Mouse (Mus musculus) forebrain, embryonic 11.5 days (tissue): ENCODE measurements around the gene Cops4. TPM values are rescaled to one million over a fixed set of nuclear protein-coding genes. Genes with fewer than 3 reads are reported as not detected.

Source experiments
- ATAC-seq: fragments of 200-750 bp; cut with Nextera tagmentation; replicated peaks from 2 replicates; pipeline ENCODE4 v1.8.0; 2017; ENCODE audit warnings: moderate TSS enrichment; ENCODE audit not compliant: low FRiP score
- DNase-seq: peaks from one replicate; pipeline ENCODE4 v3.0.0-alpha.2; 2017; ENCODE audit warnings: low spot score
- H3K27ac ChIP-seq: fragments of 300-500 bp; sonication (generic); 2 replicates; pipeline ENCODE4 v1.5.1; 2014; ENCODE audit warnings: low read depth, low read length
- H3K27me3 ChIP-seq: fragments of 300-500 bp; sonication (generic); 2 replicates; pipeline ENCODE4 v1.6.1; 2014; ENCODE audit warnings: mild to moderate bottlenecking, low read length, mixed read lengths; ENCODE audit not compliant: control insufficient read depth, insufficient read depth
- H3K36me3 ChIP-seq: fragments of 300-500 bp; sonication (generic); 2 replicates; pipeline ENCODE4 v1.6.1; 2014; ENCODE audit warnings: mild to moderate bottlenecking, low read length, moderate library complexity, mixed read lengths; ENCODE audit not compliant: control insufficient read depth, insufficient read depth
- H3K4me1 ChIP-seq: fragments of 300-500 bp; sonication (generic); replicated peaks from 2 replicates; pipeline ENCODE4 v1.6.1; 2014; ENCODE audit warnings: low read length, mixed read lengths; ENCODE audit not compliant: control insufficient read depth, insufficient read depth
- H3K4me2 ChIP-seq: fragments of 300-500 bp; sonication (generic); 2 replicates; pipeline ENCODE4 v1.6.1; 2014; ENCODE audit warnings: low read depth, mild to moderate bottlenecking, low read length, moderate library complexity, mixed read lengths; ENCODE audit not compliant: severe bottlenecking
- H3K4me3 ChIP-seq: fragments of 300-500 bp; sonication (generic); 2 replicates; pipeline ENCODE4 v1.5.1; 2014; ENCODE audit warnings: low read depth, low read length
- H3K9ac ChIP-seq: fragments of 300-500 bp; sonication (generic); 2 replicates; pipeline ENCODE4 v1.6.1; 2014; ENCODE audit warnings: low read length
- H3K9me3 ChIP-seq: fragments of 300-500 bp; sonication (generic); 2 replicates; pipeline ENCODE4 v1.6.1; 2016; ENCODE audit warnings: low read length, mixed read lengths; ENCODE audit not compliant: control insufficient read depth
- WGBS: fragments of 180-500 bp; shearing (Covaris S2); extraction: QIAGEN DNeasy Blood & Tissue Kit; methylation state at CpG from one replicate; pipeline ENCODE4 v1.1.7; 2014; 5-methylcytosine and 5-hydroxymethylcytosine counted together
- polyA plus RNA-seq: library from polyadenylated mRNA; unstranded; fragments of >200 nt; fragmentation: Nextera tagmentation; extraction: Ambion mirVana; gene quantifications from 2 replicates; pipeline ENCODE4 v1.2.1, GENCODE M21; 2014

Gene Cops4
- polyA plus RNA-seq, 1 experiment from 2014 or later = 231 TPM

GRCm38 (mm10) chr5:100573256-100573655, 55.1 kb downstream of the Cops4 start:
- Histone ChIP-seq H3K27ac (no peak overlapping the region), H3K9ac (no peak overlapping the region), H3K9me3 (no peaks in the 10 kb centered on the region), H3K4me2 (no peak overlapping the region), H3K4me3 (no peak overlapping the region), H3K36me3 (no peaks in the 10 kb centered on the region), H3K4me1 (0 out of 2 replicates have a peak, but pooled peaks cover 3% of the 10 kb centered on the region), H3K27me3 (no peaks in the 10 kb centered on the region)
- WGBS = 90% methylated on average over 5 of the region's 5 CpGs
- DNase-seq (no peak), ATAC-seq (no peak)

- Histone ChIP-seq H3K36me3 (no peaks in the 10 kb centered on the region), H3K4me1 (0 out of 2 replicates have a peak, but pooled peaks cover 3% of the 10 kb centered on the region), H3K9ac (no peak overlapping the region), H3K27ac (no peak overlapping the region), H3K4me3 (no peak overlapping the region), H3K4me2 (no peak overlapping the region), H3K27me3 (no peaks in the 10 kb centered on the region), H3K9me3 (no peaks in the 10 kb centered on the region)
- WGBS = 63% methylated on average over 1 of the region's 1 CpGs
- DNase-seq (no peak), ATAC-seq (no peak)
Observed at GRCm38 (mm10) chr5:100574771-100575170, 56.7 kb downstream of the Cops4 start.

- no peaks in the 10 kb centered on the region for H3K36me3 ChIP-seq
- DNase-seq = no peak
- H3K9ac ChIP-seq = no peak overlapping the region
- no peak overlapping the region for H3K4me2 ChIP-seq
- no peak for ATAC-seq
- no peaks in the 10 kb centered on the region for H3K9me3 ChIP-seq
- WGBS = 84% methylated on average over 5 of the region's 5 CpGs
- no peak overlapping the region for H3K27ac ChIP-seq
- H3K4me1 ChIP-seq = no peaks in the 10 kb centered on the region
- no peak overlapping the region for H3K4me3 ChIP-seq
- H3K27me3 ChIP-seq = no peaks in the 10 kb centered on the region
Observed at GRCm38 (mm10) chr5:100578863-100579411, 60.8 kb downstream of the Cops4 start.

- Histone ChIP-seq H3K27ac (no peak overlapping the region), H3K9me3 (no peaks in the 10 kb centered on the region), H3K9ac (no peak overlapping the region), H3K36me3 (no peaks in the 10 kb centered on the region), H3K4me1 (no peaks in the 10 kb centered on the region), H3K4me2 (no peak overlapping the region), H3K4me3 (no peak overlapping the region), H3K27me3 (no peaks in the 10 kb centered on the region)
- DNase-seq (no peak), ATAC-seq (no peak)
- WGBS = 73% methylated on average over 11 of the region's 11 CpGs
Observed at GRCm38 (mm10) chr5:100581622-100582434, 63.7 kb downstream of the Cops4 start.

GRCm38 (mm10) chr5:100582435-100582826, 64.3 kb downstream of the Cops4 start:
- H3K4me1 ChIP-seq = no peaks in the 10 kb centered on the region
- no peak overlapping the region for H3K9ac ChIP-seq
- no peak overlapping the region for H3K27ac ChIP-seq
- ATAC-seq (no peak), DNase-seq (no peak)
- no peak overlapping the region for H3K4me3 ChIP-seq
- WGBS = 94% methylated on average over 5 of the region's 5 CpGs
- H3K27me3 ChIP-seq = no peaks in the 10 kb centered on the region
- no peaks in the 10 kb centered on the region for H3K9me3 ChIP-seq
- H3K36me3 ChIP-seq = no peaks in the 10 kb centered on the region
- no peak overlapping the region for H3K4me2 ChIP-seq

- Histone ChIP-seq H3K4me1 (no peaks in the 10 kb centered on the region), H3K9me3 (no peaks in the 10 kb centered on the region), H3K9ac (no peak overlapping the region), H3K4me2 (no peak overlapping the region), H3K36me3 (no peaks in the 10 kb centered on the region), H3K27ac (no peak overlapping the region), H3K27me3 (no peaks in the 10 kb centered on the region), H3K4me3 (no peak overlapping the region)
- DNase-seq (no peak), ATAC-seq (no peak)
- WGBS = 98% methylated on average over 7 of the region's 7 CpGs
Observed at GRCm38 (mm10) chr5:100583066-100583465, 65.0 kb downstream of the Cops4 start.

- Histone ChIP-seq H3K9me3 (no peaks in the 10 kb centered on the region), H3K36me3 (no peaks in the 10 kb centered on the region), H3K27me3 (no peaks in the 10 kb centered on the region), H3K4me2 (no peak overlapping the region), H3K4me3 (no peak overlapping the region), H3K4me1 (no peaks in the 10 kb centered on the region), H3K27ac (no peak overlapping the region), H3K9ac (no peak overlapping the region)
- WGBS = 91% methylated on average over 8 of the region's 8 CpGs
- DNase-seq (no peak), ATAC-seq (no peak)
Observed at GRCm38 (mm10) chr5:100585206-100585644, 67.1 kb downstream of the Cops4 start.

- no peaks in the 10 kb centered on the region for H3K27me3 ChIP-seq
- no peak overlapping the region for H3K27ac ChIP-seq
- WGBS = 91% methylated on average over 3 of the region's 3 CpGs
- H3K4me3 ChIP-seq = no peak overlapping the region
- no peak overlapping the region for H3K4me2 ChIP-seq
- no peaks in the 10 kb centered on the region for H3K36me3 ChIP-seq
- DNase-seq = no peak
- no peak for ATAC-seq
- H3K9ac ChIP-seq = no peak overlapping the region
- H3K4me1 ChIP-seq = no peaks in the 10 kb centered on the region
- H3K9me3 ChIP-seq = no peaks in the 10 kb centered on the region
Observed at GRCm38 (mm10) chr5:100585657-100586056, 67.5 kb downstream of the Cops4 start.

- no peak for DNase-seq
- Histone ChIP-seq H3K9ac (no peak overlapping the region), H3K9me3 (no peaks in the 10 kb centered on the region), H3K36me3 (no peaks in the 10 kb centered on the region), H3K4me1 (no peaks in the 10 kb centered on the region), H3K27ac (no peak overlapping the region), H3K27me3 (no peaks in the 10 kb centered on the region), H3K4me2 (no peak overlapping the region), H3K4me3 (no peak overlapping the region)
- no peak for ATAC-seq
- 94% methylated on average over 7 of the region's 7 CpGs for WGBS
Observed at GRCm38 (mm10) chr5:100587136-100587535, 69.0 kb downstream of the Cops4 start.
